Mouse (Mus musculus): ENCODE results near the gene Adgrf1. TPM values are rescaled to one million over a fixed set of nuclear protein-coding genes. Genes with fewer than 3 reads are reported as not detected.

Adgrf1 gene
- polyA plus RNA-seq, 1 experiment from 2014 or later: not detected

- Histone ChIP-seq H3K4me3 (ENCODE audit: low read depth, low read length) (no peak overlapping the region), H3K9me3 (replicated peaks; ENCODE audit: control insufficient read depth, low read length) (no peaks in the 10 kb centered on the region), H3K4me2 (ENCODE audit: low read depth, low read length) (no peak overlapping the region), H3K4me1 (ENCODE audit: control insufficient read depth, insufficient read depth, low read length) (0 out of 2 replicates have a peak, but pooled peaks cover 2% of the 10 kb centered on the region), H3K27me3 (ENCODE audit: control insufficient read depth, insufficient read depth, low read length) (no peaks in the 10 kb centered on the region), H3K9ac (replicated peaks; ENCODE audit: low read length) (no peak overlapping the region), H3K27ac (replicated peaks; ENCODE audit: low read depth, low read length) (no peak overlapping the region), H3K36me3 (replicated peaks; ENCODE audit: control insufficient read depth, insufficient read depth, low read depth, low read length) (no peaks in the 10 kb centered on the region)
- ATAC-seq (replicated peaks; ENCODE audit: insufficient number of reproducible peaks, low FRiP score, low TSS enrichment, low read depth): no peak
- no peak for DNase-seq (ENCODE audit: low spot score)
- WGBS: 81% methylated on average over 4 of the region's 4 CpGs
These were observed 102.5 kb downstream of the Adgrf1 start for GRCm38 (mm10) chr17:43372604-43373003.

DNA sequence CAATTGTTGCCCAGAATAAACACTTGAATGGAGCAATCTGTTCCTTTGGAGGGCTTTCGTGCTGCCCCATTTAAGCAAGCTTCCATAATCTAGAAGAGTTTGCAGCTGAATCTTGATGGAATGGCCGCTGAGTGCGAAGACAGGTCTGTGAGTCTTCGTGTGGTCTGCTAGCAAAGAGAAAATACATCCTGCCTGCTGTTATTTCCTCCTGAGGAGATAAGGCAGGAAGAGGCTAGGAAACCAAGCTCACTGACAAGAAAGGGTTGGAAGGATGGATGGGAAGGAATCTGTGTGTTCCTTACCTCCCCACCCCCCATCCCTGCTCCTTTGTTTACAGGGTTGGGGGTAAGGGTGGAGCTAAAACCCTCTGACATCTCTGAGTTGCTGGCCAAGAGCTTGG, 103.9 kb downstream of the Adgrf1 start:
- H3K36me3 ChIP-seq (replicated peaks; ENCODE audit: control insufficient read depth, insufficient read depth, low read depth, low read length): no peaks in the 10 kb centered on the region
- ATAC-seq (replicated peaks; ENCODE audit: insufficient number of reproducible peaks, low FRiP score, low TSS enrichment, low read depth): no peak
- no peak overlapping the region for H3K4me3 ChIP-seq (ENCODE audit: low read depth, low read length)
- no peak for DNase-seq (ENCODE audit: low spot score)
- WGBS: 59% methylated on average over 4 of the region's 4 CpGs
- H3K27me3 ChIP-seq (ENCODE audit: control insufficient read depth, insufficient read depth, low read length): no peaks in the 10 kb centered on the region
- H3K9ac ChIP-seq (replicated peaks; ENCODE audit: low read length): no peak overlapping the region
- no peak overlapping the region for H3K27ac ChIP-seq (replicated peaks; ENCODE audit: low read depth, low read length)
- no peaks in the 10 kb centered on the region for H3K9me3 ChIP-seq (replicated peaks; ENCODE audit: control insufficient read depth, low read length)
- 0 out of 2 replicates have a peak, but pooled peaks cover 2% of the 10 kb centered on the region for H3K4me1 ChIP-seq (ENCODE audit: control insufficient read depth, insufficient read depth, low read length)
- no peak overlapping the region for H3K4me2 ChIP-seq (ENCODE audit: low read depth, low read length)

Other genes with a start within 250 kb of the Adgrf1 start
- gene Adgrf5, start 90.1 kb downstream of the Adgrf1 start, polyA plus RNA-seq (2014; fragmentation: Nextera tagmentation; extraction: Ambion mirVana): 8.2 and 8.5 TPM in 2 replicates
- 0.18 TPM in 1 of 2 replicates, not detected in the other for gene Mep1a, start 232.5 kb downstream of the Adgrf1 start, polyA plus RNA-seq (2014; fragmentation: Nextera tagmentation; extraction: Ambion mirVana)